Mouse (Mus musculus) brain, adult 2 months (tissue): ENCODE measurements around the gene Galnt4.

Source experiments
- DNase-seq: peaks from one replicate; pipeline ENCODE4 v3.0.0; 2011; ENCODE audit warnings: low read depth, low spot score

Galnt4 gene

DNA sequence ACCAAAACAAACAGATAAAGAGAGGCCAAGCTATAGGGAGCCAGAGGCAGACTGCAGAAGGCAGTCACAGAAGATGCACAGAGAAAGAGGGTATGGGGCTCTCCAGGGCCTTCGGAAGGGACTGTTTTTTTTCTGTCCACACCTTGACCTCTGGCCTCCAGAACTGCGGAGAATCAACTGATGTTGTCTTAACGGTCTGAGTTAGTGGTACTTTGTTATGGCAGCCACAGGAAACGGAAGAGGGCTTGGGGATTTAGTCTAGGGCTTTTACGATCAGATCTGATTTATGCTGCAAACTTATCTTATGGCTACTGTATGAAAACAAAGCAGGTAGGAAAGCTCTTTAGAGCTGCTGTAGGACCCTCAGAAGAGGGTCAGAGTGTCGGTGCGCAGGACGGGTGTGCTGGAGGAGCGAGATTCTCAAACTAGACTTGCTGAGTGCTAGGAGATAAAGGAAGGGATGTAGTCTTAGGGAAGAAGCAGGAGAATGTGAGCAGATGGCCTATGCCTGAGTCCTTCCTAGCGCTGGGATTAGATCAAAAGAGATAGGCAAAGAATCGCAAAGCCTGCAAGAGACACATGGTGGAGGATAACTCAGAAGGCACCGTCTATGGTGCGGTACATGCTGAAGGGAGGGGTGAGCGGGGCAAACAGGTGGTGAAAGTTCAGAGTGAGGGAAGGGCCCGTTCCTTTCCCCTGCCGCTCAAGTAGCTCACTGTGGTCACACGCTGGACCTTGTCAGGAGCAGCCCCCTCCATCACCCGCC is 7.7 kb downstream of the Galnt4 start:
- peak; percentile 42 for DNase-seq

DNA sequence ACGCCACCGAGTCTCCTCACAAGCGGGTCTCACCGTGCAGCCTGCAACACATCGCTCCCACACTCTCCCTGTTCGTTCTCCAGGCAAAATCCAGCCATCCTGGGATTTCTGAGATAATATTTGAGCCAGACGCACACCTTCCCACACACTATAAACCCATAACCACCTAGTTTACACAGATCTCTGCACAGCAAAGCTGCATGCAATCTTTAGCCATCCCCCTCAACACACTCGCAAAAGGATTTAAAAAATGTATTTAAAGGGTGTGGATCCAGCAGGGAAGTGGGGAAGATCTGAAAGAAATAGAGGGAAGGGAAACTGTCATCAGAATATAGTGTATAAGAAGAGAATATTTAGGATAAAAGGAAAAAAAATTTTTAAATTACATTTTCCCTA is 8.3 kb downstream of the Galnt4 start:
- peak; percentile 26 for DNase-seq

- DNase-seq, result no peak
Observed at GRCm38 (mm10) chr10:99116650-99117615, 9.0 kb downstream of the Galnt4 start.

- DNase-seq, result no peak
Observed at GRCm38 (mm10) chr10:99117876-99118275, 9.9 kb downstream of the Galnt4 start.

DNA sequence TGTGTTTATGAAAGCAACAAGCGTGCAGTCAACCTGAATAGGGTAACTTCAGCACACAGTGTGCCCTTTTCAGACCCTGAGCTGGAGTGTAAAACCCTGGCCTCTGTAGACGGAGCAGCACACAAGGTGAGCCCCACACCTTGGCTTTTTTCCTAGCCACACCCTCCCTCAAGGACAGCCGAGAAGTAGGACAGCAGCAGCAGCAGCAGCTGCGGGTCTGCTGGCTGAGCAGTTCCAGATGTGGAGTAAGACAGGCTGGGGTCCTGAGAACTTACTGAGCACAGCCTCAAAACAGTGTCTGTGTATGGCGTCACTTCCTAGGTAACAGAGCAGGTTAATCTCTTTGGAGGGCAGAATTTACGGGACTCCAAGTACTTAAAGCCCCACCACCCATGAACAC is 10.7 kb downstream of the Galnt4 start:
- no peak for DNase-seq

GRCm38 (mm10) chr10:99119471-99119870 is 11.5 kb downstream of the Galnt4 start:
- no peak for DNase-seq

- peak; percentile 37 for DNase-seq
Observed at GRCm38 (mm10) chr10:99126225-99126624, 18.3 kb downstream of the Galnt4 start, which contains the start of gene Phxr2. Gene Phxr2 (minus strand): TSS chr10:99126325.

- DNase-seq, result no peak
Observed at GRCm38 (mm10) chr10:99126954-99127353, 19.0 kb downstream of the Galnt4 start.

GRCm38 (mm10) chr10:99127691-99128261 is 19.8 kb downstream of the Galnt4 start:
- peak; percentile 22 for DNase-seq

DNA sequence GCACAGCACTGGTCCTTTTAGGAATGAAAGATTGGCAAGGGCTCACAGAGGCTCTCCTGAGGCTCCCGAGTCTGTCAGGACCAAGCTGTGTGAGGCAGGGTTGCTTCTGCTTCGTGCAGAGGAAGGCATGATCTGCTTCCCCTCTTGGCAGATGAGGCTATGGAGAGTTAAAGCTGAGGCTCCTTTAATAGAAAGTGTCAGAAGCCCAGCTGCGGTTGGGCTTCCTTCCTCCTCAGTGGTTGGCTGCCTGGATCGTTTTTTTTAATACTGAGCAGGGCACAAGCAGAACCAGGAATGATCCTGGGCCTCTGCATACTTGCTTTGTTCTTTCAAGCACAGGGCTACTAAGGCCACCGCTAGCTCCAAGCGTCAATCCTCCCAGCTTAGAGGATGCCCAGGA is 22.7 kb downstream of the Galnt4 start:
- peak; percentile 60 for DNase-seq

DNA sequence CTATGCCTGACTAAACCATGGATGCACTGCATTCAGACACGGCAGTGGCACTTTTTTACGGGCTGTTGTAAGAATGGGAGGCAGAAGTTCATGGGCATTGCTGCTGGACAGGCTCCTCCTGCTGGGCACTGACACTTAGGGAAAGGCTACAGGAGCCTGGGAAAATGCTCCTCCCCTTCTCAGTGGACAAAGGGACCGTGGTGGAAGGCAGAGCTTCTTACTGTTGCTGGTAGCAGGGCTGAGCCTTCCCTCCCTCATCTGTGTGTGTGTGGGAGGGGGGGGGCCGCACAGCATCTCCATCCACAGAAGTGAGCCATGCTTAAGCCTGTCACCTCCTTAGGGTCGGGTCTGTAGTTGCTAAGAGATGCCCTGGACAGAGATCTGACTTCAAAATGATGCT is 23.3 kb downstream of the Galnt4 start:
- DNase-seq, result peak; percentile 48

- DNase-seq, result peak; percentile 53
Observed at GRCm38 (mm10) chr10:99132189-99132588, 24.2 kb downstream of the Galnt4 start.

GRCm38 (mm10) chr10:99132595-99133272 is 24.8 kb downstream of the Galnt4 start:
- no peak for DNase-seq

- peak; percentile 19 for DNase-seq
Observed at GRCm38 (mm10) chr10:99133321-99133875, 25.4 kb downstream of the Galnt4 start.

DNA sequence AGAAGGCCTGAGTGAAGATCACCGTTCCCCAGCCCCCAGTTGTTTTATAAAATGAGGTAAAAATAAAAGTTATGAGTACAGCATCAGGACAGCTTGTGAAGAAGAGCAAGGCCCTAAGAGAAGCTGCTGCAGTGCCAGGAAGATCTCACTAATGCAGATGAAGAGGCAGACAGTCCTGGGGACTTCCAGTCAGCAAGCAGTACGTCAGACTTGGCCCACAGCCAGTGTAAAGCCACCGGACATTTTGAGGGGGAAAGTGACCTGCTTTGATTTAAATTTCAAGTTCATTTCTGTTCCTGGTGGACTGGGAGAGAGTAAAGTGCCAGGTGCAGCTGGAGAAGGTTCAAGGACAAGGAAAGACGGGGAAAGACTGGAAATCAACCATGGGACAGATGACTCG is 28.4 kb downstream of the Galnt4 start:
- DNase-seq, result peak; percentile 35

- DNase-seq, result no peak
Observed at GRCm38 (mm10) chr10:99145611-99146010, 37.7 kb downstream of the Galnt4 start.

DNA sequence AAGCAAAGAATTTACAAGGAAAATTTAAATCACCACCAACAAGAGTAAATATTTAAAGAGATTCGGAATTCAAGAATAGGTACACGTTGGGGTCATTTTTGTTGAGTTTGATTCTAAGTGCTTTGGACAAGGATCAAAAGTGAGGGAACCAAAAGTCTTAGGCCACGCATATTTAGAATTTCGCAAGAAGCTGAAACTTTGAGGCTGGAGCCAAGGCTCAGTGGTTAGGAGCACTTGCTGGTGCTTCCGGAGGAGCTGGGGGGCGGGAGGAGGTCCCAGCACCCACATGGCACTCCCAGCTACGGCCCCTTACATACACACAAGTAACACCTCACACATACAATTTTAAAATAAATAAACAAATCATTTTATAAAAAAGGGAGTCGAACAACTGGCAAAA is 38.6 kb downstream of the Galnt4 start:
- no peak for DNase-seq

DNA sequence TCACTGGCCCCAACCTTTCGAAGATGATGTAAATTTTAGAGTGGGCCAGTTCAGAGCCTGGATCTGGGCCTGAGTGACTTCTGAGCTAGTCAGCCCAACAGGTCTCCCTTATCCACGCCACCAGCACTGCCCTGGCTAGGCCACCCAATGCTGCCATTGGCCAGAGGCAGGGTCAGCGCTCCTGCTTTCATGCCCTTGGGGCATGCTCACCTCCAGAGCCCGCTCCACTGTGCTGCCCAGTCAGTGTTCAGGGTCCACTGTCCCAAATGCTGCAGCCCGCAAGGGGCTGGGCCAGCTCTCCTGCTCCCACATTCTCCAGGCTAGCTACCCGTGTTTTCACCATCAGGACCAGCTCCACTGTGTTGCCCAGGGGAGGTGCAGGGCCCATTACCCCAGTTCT is 42.1 kb downstream of the Galnt4 start:
- DNase-seq, result no peak

DNA sequence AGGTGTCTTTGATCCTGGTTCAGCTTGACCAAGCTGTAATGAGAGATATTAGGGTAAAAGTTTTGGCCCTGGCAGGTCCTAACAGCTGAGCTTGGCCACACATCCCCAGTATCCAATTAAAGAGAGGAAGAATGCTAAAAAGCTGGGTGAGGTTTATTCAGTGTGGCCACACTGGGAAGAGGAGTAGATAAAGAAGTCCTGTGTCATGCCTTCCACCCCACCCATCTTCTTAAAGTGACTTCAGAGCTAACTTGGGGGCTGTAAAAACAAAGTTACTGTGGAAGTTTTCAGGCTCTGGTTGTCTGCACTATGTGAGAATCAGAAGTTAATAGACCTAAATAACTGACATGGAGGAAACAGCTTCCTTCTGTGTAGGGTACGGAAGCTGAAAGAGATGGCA is 43.6 kb downstream of the Galnt4 start:
- DNase-seq, result no peak

GRCm38 (mm10) chr10:99152063-99152462 is 44.1 kb downstream of the Galnt4 start:
- DNase-seq, result peak; percentile 56

DNA sequence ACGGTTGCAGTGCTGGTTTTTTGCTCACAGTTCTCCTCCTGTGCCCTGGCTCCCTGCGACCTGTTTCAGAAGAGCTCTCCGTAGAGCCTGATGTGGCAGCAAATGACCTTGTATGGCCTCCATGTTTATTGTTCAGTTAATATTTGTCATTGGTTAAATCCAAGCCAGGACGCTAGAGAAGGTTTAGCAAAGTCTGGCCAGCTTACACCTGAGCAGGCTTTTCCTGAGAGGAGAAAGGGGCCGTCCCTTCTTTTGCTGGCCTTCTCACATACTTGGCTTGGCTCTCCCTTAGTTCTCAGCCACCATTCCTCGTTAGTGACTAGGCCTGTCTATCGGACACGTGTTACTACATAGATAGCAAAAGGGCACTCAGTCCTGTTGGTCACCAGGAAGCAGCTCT is 46.7 kb downstream of the Galnt4 start:
- DNase-seq, result no peak
